Mouse (Mus musculus): Measurements from ENCODE around the gene Tdrd9. TPM values are rescaled to one million over a fixed set of nuclear protein-coding genes. Genes with fewer than 3 reads are reported as not detected.

The Tdrd9 gene
- polyA plus RNA-seq, 1 experiment from 2014 or later, result 0.48 TPM

- Histone ChIP-seq H3K4me1 (replicated peaks) (0 out of 2 replicates have a peak, but pooled peaks cover 6% of the 10 kb centered on the region), H3K9ac (no peak overlapping the region), H3K27ac (no peak overlapping the region), H3K27me3 (peaks cover 39% of the 10 kb centered on the region), H3K36me3 (no peaks in the 10 kb centered on the region), H3K4me2 (no peak overlapping the region), H3K9me3 (no peaks in the 10 kb centered on the region), H3K4me3 (no peak overlapping the region)
- 85% methylated on average over 7 of the region's 7 CpGs for WGBS
- ATAC-seq (ENCODE audit: low FRiP score), result no peak
Measured at GRCm38 (mm10) chr12:112117649-112118048, 146.3 kb downstream of the Tdrd9 start.

Small RNAs within 50 kb of the gene (microRNA-seq; reads per million reads assigned to microRNA genes)
- not detected for gene Mir3073a
- not detected for gene Mir3073b

Other genes starting within 250 kb of the Tdrd9 start
- 571 and 589 TPM in 2 replicates for gene Klc1, start 212.7 kb upstream of the Tdrd9 start, polyA plus RNA-seq (2015; fragmentation: Nextera tagmentation; extraction: Ambion mirVana)
- 3.1 and 3.6 TPM in 2 replicates for gene Xrcc3, start 157.7 kb upstream of the Tdrd9 start, polyA plus RNA-seq (2015; fragmentation: Nextera tagmentation; extraction: Ambion mirVana)
- gene Zfyve21, start 157.4 kb upstream of the Tdrd9 start, polyA plus RNA-seq (2015; fragmentation: Nextera tagmentation; extraction: Ambion mirVana), result 38.4 and 42.9 TPM in 2 replicates
- gene Ppp1r13b, start 63.4 kb upstream of the Tdrd9 start, polyA plus RNA-seq (2015; fragmentation: Nextera tagmentation; extraction: Ambion mirVana), result 23.0 and 25.5 TPM in 2 replicates
- 734 and 738 TPM in 2 replicates for gene Atp5mpl, start 4.6 kb upstream of the Tdrd9 start, polyA plus RNA-seq (2015; fragmentation: Nextera tagmentation; extraction: Ambion mirVana)
- not detected in 2 replicates for gene Rd3l, start 9.8 kb downstream of the Tdrd9 start, polyA plus RNA-seq (2015; fragmentation: Nextera tagmentation; extraction: Ambion mirVana)
- 0.27 and 1.1 TPM in 2 replicates for gene Aspg, start 135.1 kb downstream of the Tdrd9 start, polyA plus RNA-seq (2015; fragmentation: Nextera tagmentation; extraction: Ambion mirVana)
- 3.8 and 4.4 TPM in 2 replicates for gene Kif26a, start 174.6 kb downstream of the Tdrd9 start, polyA plus RNA-seq (2015; fragmentation: Nextera tagmentation; extraction: Ambion mirVana)

All from hindbrain, embryonic 13.5 days (tissue).